Mouse (Mus musculus): Measurements from ENCODE around the gene Inpp5b.
"Not testable (repeated sequence)": the region's sequence is repeated elsewhere in the genome, so short reads cannot be mapped to it uniquely, and the experiment has no call there.

Gene Inpp5b

GRCm38 (mm10) chr4:124709961-124710446, 31.6 kb upstream of the Inpp5b start:
- no peak for DNase-seq (ENCODE audit: low spot score)

DNA sequence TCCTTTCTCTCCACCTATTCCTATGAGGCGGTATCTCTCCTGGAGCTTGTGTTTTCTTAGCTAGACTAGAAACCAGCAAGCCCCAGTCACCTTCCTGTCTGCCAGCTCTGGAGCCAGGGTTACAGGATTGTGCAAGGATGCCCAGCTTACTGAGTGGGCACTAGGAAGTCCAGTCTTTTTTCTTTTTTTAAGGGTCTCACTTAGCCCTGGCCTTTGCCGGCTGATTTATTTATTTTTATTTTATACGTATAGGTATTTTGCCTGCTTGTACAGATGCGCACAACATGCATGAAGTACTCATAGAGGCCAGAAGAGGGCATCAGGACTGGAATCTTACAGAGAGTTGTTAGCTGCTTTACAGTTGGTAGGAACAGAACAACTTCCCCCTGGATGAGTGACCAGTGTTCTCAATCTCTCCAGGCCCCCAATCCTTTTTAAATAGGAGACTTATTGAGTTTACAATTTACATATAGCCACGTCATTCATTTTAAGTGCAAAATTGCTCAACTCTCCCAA, 30.8 kb upstream of the Inpp5b start:
- no peak for DNase-seq (ENCODE audit: low spot score)

DNA sequence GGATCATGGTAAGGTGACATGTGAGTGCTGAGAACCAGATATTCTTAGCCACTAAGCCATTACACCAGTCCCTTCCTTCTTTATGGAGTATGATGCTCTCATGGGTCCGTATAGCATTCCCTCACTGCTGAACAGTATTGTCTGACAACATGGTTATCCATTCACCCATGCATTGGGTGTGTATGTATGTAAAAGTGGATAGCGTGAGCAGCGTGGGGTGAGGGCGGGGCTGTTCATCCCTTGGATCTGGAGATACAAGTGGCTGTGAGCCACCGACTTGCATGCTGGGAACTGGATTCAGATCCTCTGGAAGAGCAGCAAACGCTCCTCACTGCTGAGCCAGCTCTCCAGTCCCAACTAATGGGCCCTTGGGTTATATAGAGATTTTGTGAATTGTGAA, 29.0 kb upstream of the Inpp5b start:
- DNase-seq (ENCODE audit: low spot score), result no peak

DNA sequence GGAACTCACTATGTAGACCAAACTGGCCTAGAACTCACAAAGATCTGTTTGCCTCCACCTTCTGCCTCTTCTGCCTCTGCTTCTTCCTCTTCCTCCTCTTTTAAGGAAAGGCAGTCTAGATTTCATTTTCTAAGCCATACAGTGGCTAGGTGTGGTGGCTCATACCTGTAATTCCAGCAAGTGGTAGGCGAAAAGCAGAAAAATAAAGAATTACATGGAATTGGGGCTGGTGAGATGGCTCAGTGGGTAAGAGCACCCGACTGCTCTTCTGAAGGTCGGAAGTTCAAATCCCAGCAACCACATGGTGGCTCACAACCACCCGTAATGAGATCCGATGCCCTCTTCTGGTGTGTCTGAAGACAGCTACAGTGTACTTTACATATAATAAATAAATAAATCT, 27.8 kb upstream of the Inpp5b start:
- not testable (repeated sequence) for DNase-seq (ENCODE audit: low spot score)

DNA sequence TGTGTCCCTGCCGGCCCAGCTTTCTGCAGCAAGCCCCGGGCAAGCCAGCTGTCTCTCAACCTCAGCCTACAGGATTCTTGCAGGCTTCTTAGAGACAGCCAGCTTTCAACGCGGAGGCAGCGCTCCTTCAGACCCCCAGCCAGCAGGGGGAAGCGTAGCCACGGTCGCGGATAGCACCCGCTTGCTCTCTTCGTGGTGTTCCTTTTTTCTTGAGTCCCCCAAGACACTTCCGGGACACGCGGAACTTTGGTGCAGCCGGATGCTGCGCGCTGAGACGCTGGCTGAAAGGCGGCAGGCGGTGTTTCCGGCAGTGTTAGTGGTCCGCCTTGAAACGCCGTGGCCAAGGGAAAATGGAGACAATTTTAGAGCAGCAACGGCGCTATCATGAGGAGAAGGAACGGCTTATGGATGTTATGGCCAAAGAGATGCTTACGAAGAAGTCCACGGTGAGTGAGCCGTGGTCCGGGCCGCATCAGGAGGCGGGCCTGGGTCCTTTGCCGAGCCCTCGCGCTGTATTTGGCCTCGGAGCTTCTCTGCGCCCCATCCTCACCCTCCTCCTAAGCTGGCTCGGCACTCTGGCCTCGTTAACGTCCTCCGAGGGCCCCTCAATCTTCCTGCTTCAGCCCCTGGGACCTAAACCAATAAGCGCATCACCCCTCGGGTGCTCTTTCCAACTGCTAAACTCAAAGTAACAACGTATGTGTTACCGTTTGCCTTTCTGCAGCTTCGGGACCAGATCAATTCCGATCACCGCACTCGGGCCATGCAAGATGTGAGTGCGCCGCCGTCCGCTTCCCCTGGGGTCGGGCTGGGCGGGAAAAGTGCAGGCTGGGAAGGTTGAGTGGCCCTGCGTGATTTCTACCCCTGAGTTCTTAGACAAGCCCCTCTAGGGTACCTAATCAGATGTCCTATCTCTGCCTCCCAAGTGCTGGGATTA, 26.8 kb upstream of the Inpp5b start, which contains the start of gene Sf3a3:
Gene Sf3a3, plus strand, starts transcription at position 232 of the 937 bp plus-strand sequence.
- peak; percentile 94 for DNase-seq (ENCODE audit: low spot score)

- DNase-seq (ENCODE audit: low spot score), result no peak
Measured at GRCm38 (mm10) chr4:124719101-124719500, 22.5 kb upstream of the Inpp5b start.

GRCm38 (mm10) chr4:124726121-124726520, 15.5 kb upstream of the Inpp5b start:
- DNase-seq (ENCODE audit: low spot score), result no peak

- no peak for DNase-seq (ENCODE audit: low spot score)
Measured at GRCm38 (mm10) chr4:124736952-124737351, 4.7 kb upstream of the Inpp5b start.

DNA sequence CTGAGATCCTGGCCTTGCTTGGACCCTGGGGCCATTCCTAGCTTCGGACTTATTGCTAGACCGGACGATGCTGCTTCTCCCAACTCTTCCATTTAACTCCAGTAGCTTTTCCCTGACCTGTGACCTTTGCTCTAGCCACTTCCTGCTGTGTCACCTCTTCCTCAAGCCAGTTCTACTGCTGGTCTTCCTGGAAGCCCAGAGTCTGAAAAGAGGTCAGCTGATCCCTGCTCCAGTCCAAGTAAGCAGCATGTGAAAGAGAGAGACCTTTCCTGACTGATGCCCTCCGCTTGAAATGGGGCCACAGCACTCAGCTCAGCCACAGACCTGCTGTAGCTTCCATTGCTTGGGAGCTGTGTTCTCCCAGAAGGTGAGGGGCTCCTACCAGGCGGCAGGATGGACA, 4.2 kb upstream of the Inpp5b start:
- no peak for DNase-seq (ENCODE audit: low spot score)

DNA sequence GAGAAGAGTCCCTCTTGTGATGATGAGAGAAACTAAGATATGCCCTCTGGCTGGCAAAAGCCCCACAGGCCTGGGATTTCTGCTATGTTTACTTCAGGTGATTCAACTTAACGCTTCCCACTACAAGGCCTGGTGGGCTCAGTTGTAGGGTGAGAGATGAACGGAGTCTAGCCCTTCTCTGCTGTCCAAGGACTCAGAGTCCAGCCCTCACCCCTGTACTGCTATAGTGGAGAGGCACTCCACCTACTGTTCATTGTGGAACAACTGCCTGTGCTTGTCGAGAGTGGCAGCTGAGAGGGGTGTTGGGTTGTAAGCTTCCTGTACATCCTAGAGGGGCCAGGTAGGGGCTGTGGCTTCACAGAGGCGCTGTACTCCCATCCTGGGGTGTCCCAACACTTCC, 3.6 kb upstream of the Inpp5b start:
- no peak for DNase-seq (ENCODE audit: low spot score)

- DNase-seq (ENCODE audit: low spot score), result no peak
Measured at GRCm38 (mm10) chr4:124738783-124739182, 2.9 kb upstream of the Inpp5b start.

DNA sequence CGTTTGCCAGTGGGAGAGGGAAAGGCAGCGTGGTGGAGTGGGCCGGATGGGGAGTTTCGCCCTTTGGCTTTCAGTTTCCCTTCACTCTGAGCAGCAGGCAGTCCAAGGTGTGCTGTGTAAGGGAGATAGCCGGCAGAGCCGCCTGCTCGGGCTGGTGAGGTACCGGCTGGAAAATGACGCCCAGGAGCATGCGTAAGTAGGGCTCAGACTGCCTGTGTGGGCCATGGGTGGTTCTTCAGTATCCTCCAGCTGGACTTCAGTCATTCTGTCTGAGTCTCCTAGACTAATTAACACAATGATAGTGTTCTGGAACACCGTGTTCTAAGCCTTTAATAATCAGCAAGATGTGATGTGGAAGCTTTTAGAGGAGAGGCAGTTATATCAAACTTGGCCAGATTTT, 1.2 kb downstream of the Inpp5b start:
- no peak for DNase-seq (ENCODE audit: low spot score)

GRCm38 (mm10) chr4:124746577-124746976, 4.9 kb downstream of the Inpp5b start:
- DNase-seq (ENCODE audit: low spot score), result peak; percentile 55

DNA sequence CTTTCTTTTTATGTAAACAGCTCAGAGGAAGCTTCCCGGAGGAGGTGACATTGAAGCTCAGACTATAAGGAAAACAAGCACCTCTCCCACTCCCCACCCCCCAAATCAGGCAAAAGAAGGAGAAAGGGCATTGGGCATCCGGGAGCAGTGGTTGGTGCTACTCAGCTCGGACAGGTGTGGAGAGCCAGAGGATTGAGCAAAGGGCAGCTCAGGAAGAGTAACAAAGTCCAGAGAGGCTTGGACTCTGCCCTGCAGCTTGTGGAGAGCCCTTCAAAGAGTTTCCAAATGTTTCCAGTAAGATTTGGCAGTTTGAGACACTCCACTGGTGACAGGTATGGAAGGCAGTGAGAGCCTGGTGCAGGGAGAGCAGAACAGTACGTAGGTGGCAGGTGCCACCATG, 6.2 kb downstream of the Inpp5b start:
- DNase-seq (ENCODE audit: low spot score), result no peak

- DNase-seq (ENCODE audit: low spot score), result peak; percentile 95
Measured at GRCm38 (mm10) chr4:124751300-124752250, 9.9 kb downstream of the Inpp5b start.

DNA sequence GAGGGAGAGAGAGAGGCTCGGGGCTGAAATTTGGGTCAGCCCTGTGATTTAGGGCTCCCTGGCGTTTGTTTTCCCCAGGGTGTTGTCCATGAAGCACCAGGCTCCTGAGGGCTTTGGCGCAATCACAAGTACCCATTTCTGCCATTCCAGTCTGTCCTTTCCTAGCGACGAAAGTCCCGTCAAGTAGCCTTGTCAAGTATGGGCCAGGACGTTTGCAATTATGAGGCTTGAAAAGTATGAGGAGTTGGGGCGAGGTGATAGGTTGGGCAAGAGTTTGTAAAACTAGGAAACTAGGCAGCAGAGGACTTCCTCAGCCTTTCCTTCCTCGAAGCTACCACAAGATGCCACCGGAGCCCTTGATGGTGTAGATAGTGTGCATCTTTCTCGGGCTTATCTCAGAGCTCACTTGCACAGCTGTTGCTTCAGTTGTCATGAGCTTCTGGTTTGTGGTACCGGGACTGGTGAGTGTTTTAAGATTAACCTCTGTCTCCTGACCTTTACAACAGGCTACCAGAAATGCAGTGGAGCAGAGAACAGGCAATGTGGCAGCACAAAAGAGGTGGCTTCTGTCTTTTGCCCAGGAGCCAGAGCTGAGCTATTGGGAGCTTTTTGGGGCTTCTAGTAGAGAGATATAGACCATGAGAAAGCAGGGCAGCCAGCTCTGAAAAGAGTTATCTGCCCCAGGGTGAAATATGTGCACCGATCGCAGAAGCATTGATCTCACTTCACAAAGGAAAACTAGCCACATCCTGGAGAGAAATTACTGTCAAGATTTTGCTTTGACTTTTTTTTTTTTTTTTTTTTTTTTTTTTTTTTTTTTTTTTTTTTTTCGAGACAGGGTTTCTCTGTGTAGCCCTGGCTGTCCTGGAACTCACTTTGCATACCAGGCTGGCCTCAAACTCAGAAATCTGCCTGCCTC, 10.9 kb downstream of the Inpp5b start:
- peak; percentile 47 for DNase-seq (ENCODE audit: low spot score)

GRCm38 (mm10) chr4:124755526-124755925, 13.9 kb downstream of the Inpp5b start:
- DNase-seq (ENCODE audit: low spot score), result no peak

GRCm38 (mm10) chr4:124759305-124759811, 17.7 kb downstream of the Inpp5b start:
- DNase-seq (ENCODE audit: low spot score), result no peak

DNA sequence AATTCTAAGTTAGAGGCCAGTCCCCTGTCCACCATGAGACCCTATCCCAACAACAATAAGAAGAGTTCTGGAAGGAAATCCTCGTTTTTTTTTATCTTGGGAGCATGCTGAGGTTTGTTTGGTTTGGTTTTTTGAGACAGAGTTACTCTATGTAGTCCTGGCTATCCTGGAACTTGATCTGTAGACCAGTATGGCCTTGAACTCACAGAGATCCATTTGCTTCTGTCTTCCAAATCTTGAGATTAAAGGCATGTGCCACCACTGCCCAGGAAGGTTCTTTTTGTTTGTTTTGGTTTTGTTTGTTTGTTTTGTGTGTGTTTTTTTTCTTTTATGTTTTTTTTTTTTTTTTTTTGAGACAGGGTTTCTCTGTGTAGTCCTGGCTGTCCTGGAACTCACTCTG, 19.6 kb downstream of the Inpp5b start:
- no peak for DNase-seq (ENCODE audit: low spot score)

DNA sequence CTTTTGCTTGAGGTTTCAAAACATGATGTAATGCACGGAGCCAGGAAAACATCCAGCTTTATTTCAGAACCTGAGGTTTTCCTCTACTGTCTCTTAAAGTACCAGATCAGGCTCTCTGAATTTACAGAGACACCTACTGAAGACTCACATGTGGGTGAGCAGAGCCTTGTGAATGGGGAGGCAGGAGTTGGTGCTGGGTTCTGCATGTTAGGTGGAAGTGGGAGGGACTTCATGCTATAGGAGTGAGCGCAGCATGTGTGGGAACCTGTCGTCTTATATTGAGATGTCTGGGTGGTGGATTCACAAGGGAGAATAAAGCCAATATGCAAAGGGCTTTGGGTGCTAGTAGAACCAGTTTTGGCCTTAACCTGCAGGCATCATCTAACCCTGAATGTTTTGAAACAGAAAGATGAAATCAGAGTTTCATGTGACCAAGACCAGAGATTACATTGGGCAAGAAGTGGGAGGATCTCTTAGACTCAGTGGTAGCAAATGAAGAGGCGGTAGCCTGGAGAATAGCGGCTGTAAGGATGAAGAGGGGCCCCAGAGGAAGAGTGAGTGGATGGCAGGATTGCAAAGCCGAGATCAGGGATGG, 21.3 kb downstream of the Inpp5b start:
- no peak for DNase-seq (ENCODE audit: low spot score)
